Mouse (Mus musculus): Measurements from ENCODE around the gene Wscd1. TPM values are rescaled to one million over a fixed set of nuclear protein-coding genes. Genes with fewer than 3 reads are reported as not detected.

Gene Wscd1
- total and polyA plus RNA-seq, 2 experiments from 2014 or later, result 94.5 to 209 TPM

DNA sequence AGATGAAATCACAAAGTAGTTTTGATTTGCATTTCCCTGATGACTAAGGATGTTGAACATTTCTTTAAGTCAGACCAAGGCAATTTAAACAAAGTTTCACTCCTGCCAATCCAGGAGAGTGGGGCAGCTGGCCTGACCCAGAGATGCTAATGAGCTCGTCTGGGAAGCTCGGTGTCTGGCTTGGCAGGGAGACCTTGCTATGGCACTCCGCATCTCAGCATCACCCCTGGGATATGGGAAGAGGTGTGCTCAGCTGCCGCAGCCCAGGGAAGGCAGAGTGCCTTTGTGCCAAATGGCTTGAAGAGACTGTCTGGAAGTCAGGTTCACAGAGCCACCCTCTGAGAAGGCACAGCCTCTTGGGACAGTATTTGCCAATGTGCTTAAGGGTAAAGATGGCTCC lies 75.3 kb downstream of the Wscd1 start:
- no peak overlapping the region for H3K27ac ChIP-seq
- ATAC-seq (no peak), DNase-seq (ENCODE audit: low spot score) (no peak)
- no peaks in the 10 kb centered on the region for H3K4me1 ChIP-seq (ENCODE audit: insufficient read depth, low read length)
- no peak overlapping the region for H3K4me3 ChIP-seq (ENCODE audit: low read length)
- WGBS, result 15% methylated on average over 4 of the region's 4 CpGs
- no peak overlapping the region for H3K4me2 ChIP-seq (ENCODE audit: low read depth, low read length)
- no peaks in the 10 kb centered on the region for H3K9me3 ChIP-seq (ENCODE audit: low read length)
- H3K36me3 ChIP-seq (ENCODE audit: insufficient read depth, low read length), result no peaks in the 10 kb centered on the region
- H3K27me3 ChIP-seq (ENCODE audit: insufficient read depth, low read length), result no peaks in the 10 kb centered on the region
- TF ChIP-seq CTCF (IDR thresholded peaks at IDR 0.05; ENCODE audit: low read depth), result no peak
- H3K9ac ChIP-seq (replicated peaks; ENCODE audit: low read length), result no peak overlapping the region
